Mouse (Mus musculus) ovary, postnatal 14 days (tissue): Measurements from ENCODE around the gene Zfp990.
"Not testable (repeated sequence)": the region's sequence is repeated elsewhere in the genome, so short reads cannot be mapped to it uniquely, and the experiment has no call there.

Source experiments
- DNase-seq: peaks from one replicate; pipeline ENCODE4 v3.0.0; 2022; ENCODE audit warnings: low spot score

Zfp990 gene

GRCm38 (mm10) chr4:145586046-145586445 is 75.5 kb downstream of the Zfp990 start:
- not testable (repeated sequence) for DNase-seq
